Mouse (Mus musculus) left cerebral cortex, adult 8-10 months (tissue): ENCODE results near the gene Prrt2. TPM values are rescaled to one million over a fixed set of nuclear protein-coding genes. Genes with fewer than 3 reads are reported as not detected.

ENCODE experiments used
- DNase-seq, 2 experiments: peaks; one replicate each; pipeline ENCODE4 v3.0.0; 2022; ENCODE audit warnings: low spot score in 2 of 2
- microRNA-seq, 2 experiments: library from miRNA; unstranded; fragments of <30 nt; microRNA quantifications; one replicate each; pipeline ENCODE4 v1.2.0; 2022
- total RNA-seq, 4 experiments: library from RNA; stranded (reverse); gene quantifications; 2 replicates each; pipeline ENCODE4 v1.2.4; 2022

The Prrt2 gene
- total RNA-seq, 4 experiments from 2014 or later, result 191 to 225 (median 213) TPM

GRCm38 (mm10) chr7:127004122-127004875 is 16.7 kb downstream of the Prrt2 start:
- no peak for DNase-seq

- DNase-seq, result no peak
Measured at GRCm38 (mm10) chr7:127003620-127004019, 17.4 kb downstream of the Prrt2 start.

- DNase-seq, result no peak
Measured at GRCm38 (mm10) chr7:126999568-126999967, 21.4 kb downstream of the Prrt2 start.

GRCm38 (mm10) chr7:126996449-126996848 is 24.6 kb downstream of the Prrt2 start:
- no peak for DNase-seq

- DNase-seq, result no peak
Measured at GRCm38 (mm10) chr7:126988816-126989215, 32.2 kb downstream of the Prrt2 start.

GRCm38 (mm10) chr7:126986319-126986718 is 34.7 kb downstream of the Prrt2 start:
- peak in 1 of 2 experiments; percentile 48 for DNase-seq

GRCm38 (mm10) chr7:126984667-126985444 is 36.2 kb downstream of the Prrt2 start:
- peak in 1 of 2 experiments; percentile 62 for DNase-seq

GRCm38 (mm10) chr7:126983113-126983512 is 37.9 kb downstream of the Prrt2 start:
- no peak for DNase-seq

- DNase-seq, result no peak
Measured at GRCm38 (mm10) chr7:126982054-126982453, 39.0 kb downstream of the Prrt2 start.

GRCm38 (mm10) chr7:126981601-126982000 is 39.4 kb downstream of the Prrt2 start:
- DNase-seq, result no peak

- DNase-seq, result no peak
Measured at GRCm38 (mm10) chr7:126978841-126979240, 42.2 kb downstream of the Prrt2 start.

- no peak for DNase-seq
Measured at GRCm38 (mm10) chr7:126976878-126977459, 44.0 kb downstream of the Prrt2 start.

- peak; percentile 89 to 91 for DNase-seq
Measured at GRCm38 (mm10) chr7:126975950-126976866, 44.8 kb downstream of the Prrt2 start, which contains the start of gene Cdiptos. Gene Cdiptos, minus strand, starts transcription at chr7:126976098.

GRCm38 (mm10) chr7:126975893-126975949 is 45.3 kb downstream of the Prrt2 start, which contains the start of gene Cdipt:
Gene Cdipt, plus strand, starts transcription at chr7:126975914.
- no peak for DNase-seq

GRCm38 (mm10) chr7:126975493-126975892 is 45.5 kb downstream of the Prrt2 start:
- DNase-seq, result no peak

Small RNA genes lying within 50 kb of the gene (microRNA-seq; reads per million reads assigned to microRNA genes)
- 0 reads per million in 2 experiments for gene Gm44343

Other genes with a start within 250 kb of the Prrt2 start
- gene Ypel3, start 244.3 kb downstream of the Prrt2 start, total RNA-seq, result 100 to 1,000 TPM; 256 to 289 (median 278) TPM
- gene Tbx6, start 239.7 kb downstream of the Prrt2 start, total RNA-seq, result under 1 TPM; 0.63 to 1.00 (median 0.84) TPM
- gene Ppp4c, start 228.7 kb downstream of the Prrt2 start, total RNA-seq, result 10 to 100 TPM; 48.2 to 56.0 (median 51.2) TPM
- gene Fam57b, start 223.5 kb downstream of the Prrt2 start, total RNA-seq, result 10 to 100 TPM; 58.1 to 63.4 (median 59.6) TPM
- 1 to 10 TPM in 1 of 4 experiments, not detected in 3; 2.3 TPM for gene 4930451I11Rik, start 189.6 kb downstream of the Prrt2 start, total RNA-seq
- 10 to 100 TPM; 45.6 to 57.5 (median 53.5) TPM for gene Doc2a, start 173.8 kb downstream of the Prrt2 start, total RNA-seq
- gene Hirip3, start 159.2 kb downstream of the Prrt2 start, total RNA-seq, result 10 to 100 TPM; 32.6 to 47.7 (median 40.7) TPM
- 10 to 100 TPM; 48.0 to 61.8 (median 51.8) TPM for gene Ino80e, start 158.8 kb downstream of the Prrt2 start, total RNA-seq
- gene Taok2, start 136.5 kb downstream of the Prrt2 start, total RNA-seq, result 100 to 1,000 TPM; 146 to 153 (median 152) TPM
- 10 to 100 TPM; 20.8 to 25.4 (median 22.8) TPM for gene Tmem219, start 98.3 kb downstream of the Prrt2 start, total RNA-seq
- 100 to 1,000 TPM; 153 to 158 (median 156) TPM for gene Kctd13, start 92.3 kb downstream of the Prrt2 start, total RNA-seq
- 10 to 100 TPM; 44.4 to 53.4 (median 50.5) TPM for gene Asphd1, start 71.6 kb downstream of the Prrt2 start, total RNA-seq
- gene Sez6l2, start 70.6 kb downstream of the Prrt2 start, total RNA-seq, result 100 to 1,000 TPM; 419 to 434 (median 424) TPM
- 100 to 1,000 TPM; 175 to 183 (median 179) TPM for gene Cdipt, start 45.3 kb downstream of the Prrt2 start, total RNA-seq
- gene Cdiptos, start 45.1 kb downstream of the Prrt2 start, total RNA-seq, result under 1 TPM in 1 of 4 experiments, not detected in 3; 0.61 TPM
- gene Mvp, start 6.6 kb downstream of the Prrt2 start, total RNA-seq, result 10 to 100 TPM; 10.9 to 12.6 (median 12.0) TPM
- 1 to 10 TPM in 1 of 4 experiments, not detected in 3; 2.5 TPM for gene Pagr1b, start 4.7 kb downstream of the Prrt2 start, total RNA-seq
- gene Pagr1a, start 3.9 kb downstream of the Prrt2 start, total RNA-seq, result 10 to 100 TPM; 13.2 to 34.8 (median 28.4) TPM
- 10 to 100 TPM; 35.5 to 49.5 (median 45.3) TPM for gene Gm42742, start 114 bp downstream of the Prrt2 start, total RNA-seq
- gene Maz, start 5.8 kb upstream of the Prrt2 start, total RNA-seq, result 100 to 1,000 TPM; 167 to 197 (median 191) TPM
- gene Kif22, start 21.3 kb upstream of the Prrt2 start, total RNA-seq, result 1 to 10 TPM; 2.3 to 7.1 (median 5.3) TPM
- gene Zg16, start 66.1 kb upstream of the Prrt2 start, total RNA-seq, result not detected
- gene AI467606, start 70.1 kb upstream of the Prrt2 start, total RNA-seq, result 1 to 10 TPM in 3 of 4 experiments, under 1 TPM in 1; 0.97 to 2.6 (median 1.7) TPM
- gene Qprt, start 101.0 kb upstream of the Prrt2 start, total RNA-seq, result under 1 TPM in 3 of 4 experiments, not detected in 1; 0.19 to 0.50 (median 0.28) TPM
- under 1 TPM in 3 of 4 experiments, not detected in 1; 0.09 to 0.30 (median 0.13) TPM for gene Spn, start 116.6 kb upstream of the Prrt2 start, total RNA-seq
- gene Cd2bp2, start 174.8 kb upstream of the Prrt2 start, total RNA-seq, result 100 to 1,000 TPM in 2 of 4 experiments, 10 to 100 TPM in 2; 89.7 to 111 (median 98.2) TPM
- gene Tbc1d10b, start 187.3 kb upstream of the Prrt2 start, total RNA-seq, result 100 to 1,000 TPM in 2 of 4 experiments, 10 to 100 TPM in 2; 89.4 to 105 (median 96.9) TPM
- gene Mylpf, start 187.7 kb upstream of the Prrt2 start, total RNA-seq, result 10 to 100 TPM in 2 of 4 experiments, 1 to 10 TPM in 2; 1.9 to 21.6 (median 9.2) TPM
- gene Zfp553, start 211.8 kb upstream of the Prrt2 start, total RNA-seq, result 10 to 100 TPM; 18.2 to 21.2 (median 21.0) TPM
- 1 to 10 TPM; 3.1 to 7.1 (median 5.4) TPM for gene Sept1, start 211.9 kb upstream of the Prrt2 start, total RNA-seq
- 10 to 100 TPM; 49.5 to 55.5 (median 53.6) TPM for gene Zfp771, start 223.1 kb upstream of the Prrt2 start, total RNA-seq
- 10 to 100 TPM; 24.3 to 28.3 (median 26.0) TPM for gene Dctpp1, start 239.5 kb upstream of the Prrt2 start, total RNA-seq